Mouse (Mus musculus): ENCODE measurements around the gene Catip. TPM values are rescaled to one million over a fixed set of nuclear protein-coding genes. Genes with fewer than 3 reads are reported as not detected.

The Catip gene
- total RNA-seq, 2 experiments from 2014 or later, result 0.75 to 1.9 TPM

DNA sequence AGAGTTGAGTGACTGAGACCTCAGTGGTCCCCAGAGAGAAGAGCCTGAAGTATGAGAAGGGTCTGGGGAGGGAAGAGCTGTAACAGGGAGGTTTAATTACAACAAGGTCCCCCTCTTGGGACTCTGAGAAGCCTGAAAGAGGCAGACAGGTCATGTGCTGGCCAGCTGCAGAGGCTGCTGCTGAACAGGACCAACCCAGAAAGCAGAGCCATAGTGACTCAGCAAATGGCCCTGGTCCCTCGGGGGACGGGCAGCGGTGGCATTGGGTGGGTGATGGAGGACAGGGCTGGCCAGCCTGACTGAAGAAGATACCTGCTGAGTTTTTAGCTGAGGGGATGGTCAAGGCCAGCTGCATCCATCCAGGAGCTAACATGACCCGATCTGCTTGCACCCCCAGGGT lies 14.5 kb downstream of the Catip start:
- no peak for DNase-seq (ENCODE audit: low spot score in 2 of 2)
- intact Hi-C loops (cut with DNase I), result no loop called here

DNA sequence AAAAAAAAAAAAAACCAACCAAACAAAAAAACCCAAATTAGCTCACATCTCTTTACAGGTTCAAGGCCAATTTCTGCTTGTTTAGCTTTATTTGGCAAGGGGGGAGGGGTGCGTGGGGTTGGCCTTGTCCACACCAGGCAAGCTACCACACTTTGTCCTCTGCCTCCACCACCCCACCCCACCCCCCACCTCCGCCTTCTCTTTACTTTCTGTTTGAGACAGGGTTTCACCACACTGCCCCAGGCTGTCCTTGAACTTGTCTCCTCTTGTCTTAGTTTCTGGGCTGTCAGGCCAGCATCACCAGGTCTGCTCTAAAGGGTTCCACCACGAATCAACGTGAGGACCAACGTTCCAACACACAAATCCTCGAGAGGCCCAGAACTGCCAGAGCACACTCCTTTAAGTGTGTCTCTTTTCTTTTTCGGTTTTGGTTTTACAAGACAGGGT lies 17.2 kb downstream of the Catip start:
- no peak for DNase-seq (ENCODE audit: low spot score in 2 of 2)
- intact Hi-C loops (cut with DNase I), result no loop called here

GRCm38 (mm10) chr1:74380484-74380883 lies 18.6 kb downstream of the Catip start:
- intact Hi-C loops (cut with DNase I), result no loop called here
- no peak for DNase-seq (ENCODE audit: low spot score in 2 of 2)

- intact Hi-C loops (cut with DNase I), result no loop called here
- DNase-seq (ENCODE audit: low spot score in 2 of 2), result no peak
Measured at GRCm38 (mm10) chr1:74381588-74382021, 19.7 kb downstream of the Catip start.

DNA sequence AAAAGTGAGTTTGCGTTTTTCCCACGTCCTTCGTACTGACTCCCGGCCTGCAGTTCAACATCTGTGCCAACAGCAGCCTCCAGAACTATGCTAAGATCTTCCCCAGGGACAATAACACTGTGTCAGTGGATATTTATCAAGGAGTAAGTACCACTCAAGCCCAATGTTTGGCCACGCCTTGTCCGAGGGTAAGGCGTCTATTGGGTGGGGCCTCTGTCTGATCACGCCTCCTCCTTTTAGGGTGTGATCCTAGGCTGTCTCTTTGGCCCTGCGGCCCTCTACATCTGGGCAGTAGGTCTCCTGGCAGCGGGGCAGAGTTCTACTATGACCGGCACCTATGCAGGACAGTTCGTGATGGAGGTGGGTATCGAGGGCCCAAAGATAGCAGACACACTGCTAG lies 21.5 kb downstream of the Catip start:
- DNase-seq (ENCODE audit: low spot score in 2 of 2), result no peak
- intact Hi-C loops (cut with DNase I), result no loop called here

DNA sequence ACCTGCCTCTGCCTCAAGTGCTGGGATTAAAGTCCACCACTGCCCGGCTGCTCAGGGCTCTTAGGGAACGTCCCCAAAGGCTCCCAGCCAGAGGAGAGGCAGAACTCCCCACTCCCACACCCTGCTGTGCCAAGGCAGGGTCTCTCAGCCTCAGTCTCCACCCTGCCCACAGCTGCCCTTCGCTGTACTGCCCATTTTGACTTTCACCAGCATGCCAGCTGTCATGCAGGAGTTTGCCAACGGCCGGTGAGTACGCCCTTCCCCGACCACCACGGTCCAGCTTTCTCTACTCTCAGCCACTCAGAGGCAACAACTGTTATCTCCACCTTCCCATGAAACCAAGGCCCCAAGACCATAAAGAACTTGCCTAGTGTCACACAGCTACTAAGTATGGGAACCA lies 22.6 kb downstream of the Catip start:
- intact Hi-C loops (cut with DNase I), result no loop called here
- DNase-seq (ENCODE audit: low spot score in 2 of 2), result no peak

DNA sequence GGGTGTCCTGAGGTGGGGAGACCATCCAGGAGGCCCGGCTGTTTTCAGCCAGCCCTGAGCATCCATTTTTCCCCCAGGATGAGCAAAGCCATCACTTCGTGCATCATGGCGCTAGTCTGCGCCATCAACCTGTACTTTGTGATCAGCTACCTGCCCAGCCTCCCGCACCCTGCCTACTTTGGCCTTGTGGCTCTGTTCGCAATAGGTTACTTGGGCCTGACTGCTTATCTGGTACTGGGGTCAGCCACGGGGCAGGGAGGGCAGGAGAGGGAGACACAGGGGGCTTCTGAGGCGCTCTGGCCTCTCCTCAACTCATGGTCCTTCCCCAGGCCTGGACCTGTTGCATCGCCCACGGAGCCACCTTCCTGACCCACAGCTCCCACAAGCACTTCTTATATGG lies 23.2 kb downstream of the Catip start:
- intact Hi-C loops (cut with DNase I), result no loop called here

DNA sequence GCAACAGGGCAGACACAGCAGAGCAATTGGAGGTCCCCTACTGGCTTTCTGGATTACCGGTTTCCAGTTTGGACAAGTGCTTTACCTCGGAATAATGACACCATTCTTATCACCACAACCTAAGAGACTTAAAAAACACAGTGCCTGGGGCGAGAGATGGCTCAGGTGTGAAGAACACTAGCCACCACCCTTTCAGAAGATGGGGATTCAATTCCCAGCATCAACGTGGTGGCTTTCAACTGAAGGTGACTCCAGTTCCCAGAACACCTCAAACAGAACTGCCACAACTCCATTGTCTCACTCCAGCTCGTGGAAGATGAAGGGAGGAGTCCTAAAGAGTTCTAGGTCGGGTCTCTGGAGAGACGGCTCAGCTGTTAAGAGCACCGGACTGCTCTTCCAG lies 23.6 kb downstream of the Catip start:
- DNase-seq (ENCODE audit: low spot score in 2 of 2), result no peak
- intact Hi-C loops (cut with DNase I), result no loop called here

More for the DNA sequence above, 23.2 kb downstream of the Catip start:
- no peak for DNase-seq (ENCODE audit: low spot score in 2 of 2)

DNA sequence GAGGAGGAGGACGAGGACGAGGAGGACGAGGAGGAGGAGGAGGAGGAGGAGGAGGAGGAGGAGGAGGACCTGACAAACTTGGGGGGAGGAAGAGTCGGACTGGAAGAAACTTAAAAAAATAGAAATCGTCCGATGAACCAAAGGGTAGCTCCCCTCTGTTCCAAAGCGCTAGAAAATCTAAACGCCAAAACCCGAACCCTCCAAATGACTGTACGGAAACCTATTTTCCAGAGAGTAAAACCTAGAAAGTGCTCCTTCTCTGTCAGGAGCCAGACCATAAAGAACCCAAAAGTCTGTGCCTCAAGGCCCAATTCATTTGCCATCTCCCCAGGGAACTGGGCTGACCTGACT lies 24.4 kb downstream of the Catip start:
- intact Hi-C loops (cut with DNase I), result no loop called here
- no peak for DNase-seq (ENCODE audit: low spot score in 2 of 2)

DNA sequence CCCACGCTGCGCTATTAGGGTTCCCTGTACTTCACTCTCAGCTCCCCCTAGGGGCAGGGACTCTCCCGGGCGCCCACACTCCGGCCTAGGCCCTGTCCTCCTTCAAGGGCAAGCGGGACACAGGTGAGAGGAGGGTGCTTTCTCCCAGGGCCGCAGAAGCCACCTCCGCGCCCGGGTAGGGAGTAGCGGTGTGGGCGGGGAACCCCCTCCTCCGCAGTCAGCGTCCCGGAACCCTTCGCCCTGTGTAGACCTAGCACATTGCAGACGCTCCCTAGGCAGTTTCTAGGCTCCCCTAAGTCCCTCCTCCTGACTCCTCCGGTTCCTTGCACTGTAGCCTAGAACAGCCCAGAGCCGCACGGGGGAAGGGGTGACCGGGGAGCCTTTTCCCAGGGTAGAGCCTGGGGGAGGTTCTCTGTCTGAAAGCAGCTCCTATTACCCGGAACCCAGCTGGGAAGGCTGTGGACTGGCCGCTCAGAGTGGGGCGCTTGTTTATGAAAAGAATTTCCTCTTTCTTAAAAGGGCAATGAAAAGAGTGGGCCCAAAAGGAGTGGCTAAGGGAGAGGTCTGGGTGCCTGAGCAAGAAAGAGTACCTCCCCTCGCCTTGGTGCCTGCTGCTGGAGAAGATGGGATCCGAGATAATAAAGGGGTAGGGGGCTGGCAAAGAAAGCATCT lies 24.9 kb downstream of the Catip start:
- intact Hi-C loops (cut with DNase I), result loop anchor here (1.0 kb wide), 1 partner anchor 74 kb away; no protein-coding TSS in a partner anchor

GRCm38 (mm10) chr1:74387386-74387988 lies 25.6 kb downstream of the Catip start:
- intact Hi-C loops (cut with DNase I), result loop anchor here (1.0 kb wide), 1 partner anchor 74 kb away; no protein-coding TSS in a partner anchor
- DNase-seq (ENCODE audit: low spot score in 2 of 2), result no peak

More for the DNA sequence above, 24.9 kb downstream of the Catip start:
- peak; percentile 91 to 92 for DNase-seq (ENCODE audit: low spot score in 2 of 2)

- intact Hi-C loops (cut with DNase I), result no loop called here
- no peak for DNase-seq (ENCODE audit: low spot score in 2 of 2)
Measured at GRCm38 (mm10) chr1:74388398-74388920, 26.6 kb downstream of the Catip start.

- intact Hi-C loops (cut with DNase I), result loop anchor here (5.0 kb wide), 1 partner anchor 62 kb away; no protein-coding TSS in a partner anchor
- no peak for DNase-seq (ENCODE audit: low spot score in 2 of 2)
Measured at GRCm38 (mm10) chr1:74389831-74390286, 28.0 kb downstream of the Catip start.

DNA sequence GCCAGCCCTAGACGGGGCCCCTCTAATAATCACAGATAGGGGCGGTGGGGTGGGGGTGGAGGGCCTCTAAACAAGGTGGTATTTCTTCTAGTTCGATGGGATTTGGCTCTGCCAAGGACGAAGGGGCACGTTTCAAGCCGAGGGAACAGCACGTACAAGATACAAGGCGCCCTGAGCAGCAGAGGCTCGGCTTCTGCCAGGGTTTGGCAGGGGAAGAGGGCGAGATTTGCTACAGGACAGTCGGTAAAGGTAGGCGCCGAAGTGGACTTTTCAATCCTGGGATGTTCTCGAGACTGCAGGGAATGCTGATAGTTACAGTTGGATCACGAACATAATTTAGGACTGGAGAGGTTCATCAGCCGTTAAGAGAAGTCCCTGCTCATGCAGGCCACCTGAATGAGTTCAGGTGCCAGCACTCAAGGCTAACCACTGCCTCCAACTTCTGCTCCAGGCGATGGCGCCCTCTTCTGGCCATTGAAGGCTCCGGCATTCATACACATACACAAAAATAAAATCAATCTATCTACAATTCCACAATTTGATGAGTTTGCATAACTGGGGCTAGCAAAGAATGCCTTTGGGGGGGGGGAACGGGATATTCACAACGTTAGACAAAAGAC lies 28.5 kb downstream of the Catip start:
- peak in 1 of 2 experiments; percentile 39 for DNase-seq (ENCODE audit: low spot score in 2 of 2)
- intact Hi-C loops (cut with DNase I), result loop anchor here (5.0 kb wide), 1 partner anchor 62 kb away; no protein-coding TSS in a partner anchor

DNA sequence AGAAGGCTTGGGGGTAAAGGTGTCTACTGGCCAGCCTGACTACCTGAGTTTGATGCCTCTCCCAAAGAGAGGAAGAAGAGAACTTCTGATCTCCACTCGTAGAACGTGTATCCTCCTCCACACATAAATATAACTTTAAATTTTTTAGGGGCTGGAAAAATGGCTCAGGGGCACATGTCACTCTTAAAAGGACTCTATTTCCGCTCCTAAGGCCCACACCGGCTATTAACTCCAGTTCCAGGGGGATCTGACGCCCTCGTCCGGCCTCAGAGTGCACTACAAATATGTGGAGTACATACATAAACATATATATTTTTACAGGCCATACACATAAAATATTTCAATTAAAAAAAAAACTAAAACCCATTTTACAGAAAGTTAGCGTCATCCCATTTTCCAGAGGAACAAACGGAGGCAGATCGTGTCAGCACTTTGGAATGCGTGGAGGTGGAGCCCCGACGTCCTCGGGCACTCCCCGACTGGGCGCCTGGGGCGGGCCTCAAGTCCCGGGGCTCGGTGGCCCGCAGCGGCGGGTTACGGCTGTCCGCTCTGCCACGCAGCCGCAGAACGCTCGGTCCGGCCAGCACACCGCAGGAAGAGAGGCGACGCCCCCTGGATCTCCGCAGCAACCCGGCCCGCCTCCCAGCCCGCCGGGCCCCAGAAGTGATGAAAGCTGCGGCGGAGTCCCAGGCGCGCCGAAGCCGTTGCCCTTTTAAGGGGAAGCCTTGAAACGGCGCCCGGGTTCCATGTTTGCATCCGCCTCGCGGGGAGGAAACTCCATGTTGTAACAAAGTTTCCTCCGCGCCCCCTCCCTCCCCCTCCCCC lies 29.2 kb downstream of the Catip start, which contains the start of gene Ctdsp1:
Gene Ctdsp1, plus strand, starts transcription at position 586 of the 825 bp plus-strand sequence.
- intact Hi-C loops (cut with DNase I), result loop anchor here (5.0 kb wide), 1 partner anchor 61 kb away; no protein-coding TSS in a partner anchor
- DNase-seq (ENCODE audit: low spot score in 2 of 2), result peak; percentile 95 to 97

DNA sequence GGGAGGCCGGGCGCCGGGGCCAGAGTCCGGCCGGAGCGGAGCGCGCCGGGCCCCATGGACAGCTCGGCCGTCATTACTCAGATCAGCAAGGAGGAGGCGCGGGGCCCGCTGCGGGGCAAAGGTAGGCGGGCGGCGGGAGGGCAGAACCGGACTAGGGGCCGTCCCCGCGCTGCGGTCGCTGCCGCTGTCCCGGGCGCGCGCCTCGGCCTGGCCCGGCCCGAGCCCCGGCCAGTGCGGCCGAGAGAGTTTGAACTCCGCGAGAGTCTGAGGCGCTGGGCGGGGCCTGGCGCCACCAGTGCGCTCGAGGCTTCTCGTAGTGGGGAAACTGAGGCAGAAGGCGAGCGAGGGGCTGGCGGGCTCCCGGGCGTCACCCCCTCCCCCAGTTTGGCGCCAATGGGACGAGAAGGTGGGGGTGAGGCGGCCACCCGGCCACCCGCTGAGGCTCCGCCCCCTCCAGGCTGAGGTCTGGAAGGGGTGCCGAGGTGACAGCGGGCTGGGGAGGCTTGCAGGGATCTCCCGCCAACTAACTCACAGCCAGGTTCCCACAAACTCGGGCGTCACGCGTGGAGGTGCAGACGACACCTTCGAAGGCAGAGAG lies 30.0 kb downstream of the Catip start:
- DNase-seq (ENCODE audit: low spot score in 2 of 2), result peak in 1 of 2 experiments; percentile 25
- intact Hi-C loops (cut with DNase I), result loop anchor here (5.0 kb wide), 1 partner anchor 60 kb away; no protein-coding TSS in a partner anchor

GRCm38 (mm10) chr1:74392446-74392994 lies 30.6 kb downstream of the Catip start:
- intact Hi-C loops (cut with DNase I), result loop anchor here (5.0 kb wide), 1 partner anchor 60 kb away; no protein-coding TSS in a partner anchor
- DNase-seq (ENCODE audit: low spot score in 2 of 2), result no peak

- intact Hi-C loops (cut with DNase I), result loop anchor here (5.0 kb wide), 1 partner anchor 59 kb away; no protein-coding TSS in a partner anchor
- DNase-seq (ENCODE audit: low spot score in 2 of 2), result no peak
Measured at GRCm38 (mm10) chr1:74393010-74393409, 31.1 kb downstream of the Catip start.

Measured in left cerebral cortex, postnatal 14 days (tissue).